Comparison of ENCODE assay signal across 9 mouse cellular contexts in the genomic region with DNA sequence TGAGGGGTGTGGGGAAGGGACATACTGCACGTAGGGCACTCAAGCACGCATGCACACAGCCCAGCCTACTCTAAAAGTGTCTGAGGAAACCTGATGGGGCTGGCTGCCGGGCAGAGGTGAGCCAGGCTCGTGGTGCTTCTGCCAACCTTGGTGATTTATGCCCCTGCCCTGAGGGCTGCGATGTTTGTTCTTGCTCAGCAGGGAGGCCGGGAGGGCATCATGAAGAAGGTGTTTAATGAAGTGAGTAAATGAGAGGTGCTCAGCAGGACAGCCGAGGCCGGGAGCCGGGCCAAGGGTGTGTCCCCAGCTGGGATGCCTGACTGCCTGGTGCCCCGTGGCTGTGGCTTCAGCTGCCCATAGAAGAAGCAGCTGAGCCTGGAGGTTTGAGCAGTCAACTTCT.
A peak's percentile ranks its signal among the peaks of the same experiment; 100 is the strongest.
DNase-seq lines count a peak whose midpoint lies in the region; ATAC-seq and TF ChIP-seq lines count a peak whose summit lies in the region.
"Had no signal": no experiment of that assay in that cellular context is flagged by ENCODE, and none has a peak within 500 bp of the region (broad histone marks: within the 10 kb centered on the region; RNA-seq: fewer than 3 reads in every experiment).

No protein-coding gene starts in this region.

- no peak for ATAC-seq in forebrain, postnatal 0 days

- no peak for TF ChIP-seq CTCF in forebrain, postnatal 0 days (IDR thresholded peaks at IDR 0.05; ENCODE audit: low read depth)
- no peak for TF ChIP-seq CTCF in layer of hippocampus, adult 2 months (conservative IDR thresholded peaks at IDR 0.05)

- H3K27me3 ChIP-seq in forebrain, embryonic 10.5 days (ENCODE audit: poor library complexity, severe bottlenecking) = peaks cover 41% of the 10 kb centered on the region
- no peaks in the 10 kb centered on the region for H3K27me3 ChIP-seq in forebrain, postnatal 0 days (ENCODE audit: insufficient read depth, low read length)
- H3K27me3 ChIP-seq: embryonic facial prominence, embryonic 12.5 days had no signal

- H3K4me1 ChIP-seq in forebrain, embryonic 10.5 days = peaks cover 45% of the 10 kb centered on the region
- no peaks in the 10 kb centered on the region for H3K4me1 ChIP-seq in forebrain, postnatal 0 days (ENCODE audit: insufficient read depth)

- H3K9ac ChIP-seq in forebrain, postnatal 0 days = no peak overlapping the region
- H3K9ac ChIP-seq: embryonic facial prominence, embryonic 12.5 days had no signal

- DNase-seq in forebrain, embryonic 10.5 days (ENCODE audit: extremely low spot score, low spot score) = no peak
- DNase-seq in forebrain, postnatal 0 days = no peak
- peak; percentile 28 for DNase-seq in ovary, postnatal 36 days (ENCODE audit: low spot score)
- no peak for DNase-seq in ovary, adult 18-20 months (ENCODE audit: low spot score)
- DNase-seq in kidney, postnatal 14 days = peak; percentile 46
- DNase-seq in layer of hippocampus, adult 2 months (ENCODE audit: low spot score in 2 of 2) = no peak
- DNase-seq in adrenal gland, postnatal 14 days = no peak
- DNase-seq in heart, adult 18-20 months = no peak

- WGBS in forebrain, embryonic 10.5 days = 32% methylated on average over 10 of the region's 10 CpGs
- 17% methylated on average over 10 of the region's 10 CpGs for WGBS in forebrain, postnatal 0 days

- H3K36me3 ChIP-seq in forebrain, embryonic 10.5 days (replicated peaks) = no peaks in the 10 kb centered on the region
- no peaks in the 10 kb centered on the region for H3K36me3 ChIP-seq in forebrain, postnatal 0 days (ENCODE audit: insufficient read depth)
- H3K36me3 ChIP-seq: embryonic facial prominence, embryonic 12.5 days had no signal

- H3K27ac ChIP-seq in forebrain, embryonic 10.5 days = peak overlapping the region; percentile 54
- no peak overlapping the region for H3K27ac ChIP-seq in forebrain, postnatal 0 days (ENCODE audit: low read depth, low read length)
- no peak overlapping the region for H3K27ac ChIP-seq in layer of hippocampus, adult 2 months
- H3K27ac ChIP-seq: embryonic facial prominence, embryonic 12.5 days had no signal

- H3K9me3 ChIP-seq in forebrain, embryonic 10.5 days = no peaks in the 10 kb centered on the region
- H3K9me3 ChIP-seq in forebrain, postnatal 0 days (ENCODE audit: low read length) = no peaks in the 10 kb centered on the region
- H3K9me3 ChIP-seq: embryonic facial prominence, embryonic 12.5 days had no signal

- no peak overlapping the region for H3K4me3 ChIP-seq in forebrain, embryonic 10.5 days
- H3K4me3 ChIP-seq in forebrain, postnatal 0 days (ENCODE audit: low read depth, low read length) = no peak overlapping the region
- no peak overlapping the region for H3K4me3 ChIP-seq in layer of hippocampus, adult 2 months
- H3K4me3 ChIP-seq: embryonic facial prominence, embryonic 12.5 days had no signal

- H3K4me2 ChIP-seq in forebrain, postnatal 0 days (ENCODE audit: low read depth) = no peak overlapping the region
- H3K4me2 ChIP-seq: embryonic facial prominence, embryonic 12.5 days had no signal

Comparison
In these comparisons a context has a peak if more than half of its experiments do, and no peak if none do; other contexts are left out.
1. DNase-seq: peak in ovary, postnatal 36 days (single experiment) and kidney, postnatal 14 days (single experiment); none in forebrain, embryonic 10.5 days (single experiment), forebrain, postnatal 0 days (single experiment), ovary, adult 18-20 months (single experiment), layer of hippocampus, adult 2 months (0 of 2), adrenal gland, postnatal 14 days (single experiment) and heart, adult 18-20 months (0 of 2).